Mouse (Mus musculus) retina, adult 2 months (tissue): ENCODE data around the gene Olfr1016.

Experiments
- DNase-seq: peaks from one replicate; pipeline ENCODE4 v3.0.0-alpha.2; 2012; ENCODE audit warnings: low read depth, low spot score

The Olfr1016 gene

DNA sequence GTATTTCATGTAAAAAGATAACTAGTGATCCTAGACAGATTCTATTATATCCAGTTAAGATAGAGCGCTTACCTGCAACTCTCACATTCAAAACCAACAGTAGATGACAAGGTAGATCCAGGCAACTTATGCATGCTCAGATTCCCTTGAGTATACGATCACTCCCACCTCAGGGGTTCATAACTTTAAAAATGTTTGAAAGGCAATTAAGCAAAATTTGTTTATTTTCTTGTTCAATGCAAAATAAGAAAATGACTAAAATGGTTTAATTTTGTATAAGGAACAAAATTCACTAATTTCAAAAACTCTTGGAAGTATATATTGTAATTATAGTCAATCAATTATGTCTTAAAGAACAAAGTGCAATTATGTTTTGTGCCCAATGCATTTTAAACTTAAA, at the start of gene Olfr1016:
TSS of gene Olfr1016 (minus strand) at position 101 of the 400 bp plus-strand sequence.
- no peak for DNase-seq

DNA sequence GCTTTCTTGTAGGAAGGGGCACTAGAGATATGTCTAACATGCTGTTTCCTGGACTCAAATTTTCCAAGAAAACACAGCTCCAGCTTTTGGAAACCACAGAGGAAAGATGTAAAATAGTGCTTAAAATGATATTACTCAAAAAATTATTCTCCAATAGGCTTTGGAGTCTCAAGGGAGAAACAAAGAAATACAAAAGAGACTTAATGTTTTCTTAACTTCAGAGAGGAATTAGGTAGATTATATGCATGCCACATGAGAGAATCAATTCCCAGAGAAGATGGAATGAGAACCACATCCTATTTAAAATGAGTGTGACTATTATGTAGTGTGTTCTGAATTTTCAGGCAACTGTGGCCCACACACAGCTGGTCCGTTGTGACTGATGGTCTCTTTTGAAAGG, 44.4 kb upstream of the Olfr1016 start, which contains the start of gene Olfr1020:
TSS of gene Olfr1020 (plus strand) at position 301 of the 400 bp plus-strand sequence.
- DNase-seq, result no peak

DNA sequence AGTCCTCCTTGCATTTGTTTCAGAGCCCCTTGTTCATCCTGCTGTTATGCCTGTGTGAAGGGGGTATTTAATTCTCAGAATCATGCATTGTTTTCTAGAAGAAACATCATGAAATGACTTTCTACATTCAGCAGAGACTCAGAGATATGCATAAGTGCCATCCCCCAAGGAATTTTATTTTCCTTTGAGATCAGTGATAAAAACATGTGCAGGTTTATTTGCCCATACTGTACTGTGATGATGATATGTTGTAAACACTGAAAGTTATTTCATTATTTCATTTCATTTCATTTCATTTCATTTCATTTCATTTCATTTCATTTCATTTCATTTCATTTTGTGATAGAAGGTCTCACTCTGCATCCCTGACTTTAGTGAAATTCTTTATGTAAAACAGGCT, 43.0 kb upstream of the Olfr1016 start, which contains the start of gene Olfr1019:
TSS of gene Olfr1019 (minus strand) at position 101 of the 400 bp plus-strand sequence.
- no peak for DNase-seq

DNA sequence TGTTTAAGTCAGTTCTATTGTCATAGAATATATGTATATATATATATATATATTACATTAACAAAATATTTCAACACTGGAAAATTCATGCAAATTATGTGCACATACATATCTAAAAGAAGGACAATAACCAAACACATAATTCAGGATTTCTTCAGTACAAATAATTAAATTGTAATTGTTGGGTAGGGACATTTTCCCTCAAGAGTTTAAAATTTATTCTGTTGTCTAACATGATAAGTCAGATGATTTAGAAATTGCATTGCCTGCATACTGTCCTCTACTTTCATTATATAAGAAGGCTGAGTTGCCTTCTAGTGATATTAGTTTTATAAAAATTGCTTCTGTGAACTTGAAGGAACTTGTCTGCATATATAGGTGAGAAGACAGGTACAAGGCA, 15.8 kb upstream of the Olfr1016 start, which contains the start of gene Olfr1018:
TSS of gene Olfr1018 (plus strand) at position 301 of the 400 bp plus-strand sequence.
- DNase-seq, result no peak

DNA sequence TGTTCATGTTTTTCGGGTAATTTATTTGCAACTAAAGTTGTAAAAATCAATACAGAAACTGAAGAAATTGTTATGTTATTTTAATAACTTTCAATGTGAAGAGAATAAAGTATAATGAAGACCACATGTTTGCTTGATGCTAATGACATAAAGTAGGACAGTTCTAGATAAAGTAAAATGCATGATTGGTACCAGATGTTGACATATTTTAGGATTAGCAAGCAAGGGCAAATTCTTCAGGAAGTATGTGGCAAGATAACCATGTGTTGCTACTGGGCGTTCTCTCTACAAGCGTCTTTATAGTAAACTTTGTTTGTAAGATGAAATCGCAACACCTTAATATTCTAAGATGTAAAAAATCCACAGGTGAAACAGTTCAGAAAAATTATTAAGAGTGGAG, 2.2 kb upstream of the Olfr1016 start:
- DNase-seq, result no peak

DNA sequence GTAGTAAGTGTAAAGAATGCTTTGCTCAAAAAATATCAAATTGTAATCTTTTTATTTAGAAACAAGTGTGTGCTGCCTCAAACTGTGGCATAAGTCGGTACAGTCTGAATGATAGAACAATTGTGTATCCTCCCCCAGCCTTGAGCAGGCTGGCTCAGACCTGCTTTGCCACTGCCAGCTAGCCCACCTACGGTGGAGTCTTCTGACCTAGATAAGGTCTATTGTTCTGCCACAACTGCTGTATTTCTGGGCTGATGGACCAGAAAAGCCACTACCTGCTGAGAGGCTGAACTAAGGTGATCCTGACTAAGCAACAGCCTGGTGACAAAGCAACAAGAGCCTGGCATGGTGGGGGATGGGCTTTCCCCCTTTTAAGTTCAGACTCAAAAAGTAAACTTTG, 10.0 kb downstream of the Olfr1016 start:
- no peak for DNase-seq

DNA sequence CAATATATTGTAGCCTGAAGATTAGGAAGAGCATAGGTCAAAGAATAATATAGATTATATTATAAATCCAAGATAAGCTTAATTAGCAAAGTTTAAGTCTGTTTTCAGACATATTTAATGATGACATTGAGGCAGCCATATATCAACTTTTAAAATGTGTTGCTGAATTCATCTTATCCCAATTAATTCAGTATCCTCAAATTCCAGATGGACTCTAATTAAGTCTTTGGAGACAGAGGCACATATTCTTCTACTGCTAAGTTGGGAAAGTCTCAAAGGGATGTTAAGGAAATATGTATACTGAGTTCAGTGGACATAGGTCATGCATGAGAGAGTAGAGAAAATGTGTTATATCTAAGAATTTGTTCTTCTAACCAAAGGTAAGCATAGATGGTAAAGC, 20.6 kb downstream of the Olfr1016 start, which contains the start of gene Olfr1015:
TSS of gene Olfr1015 (plus strand) at position 301 of the 400 bp plus-strand sequence.
- no peak for DNase-seq

DNA sequence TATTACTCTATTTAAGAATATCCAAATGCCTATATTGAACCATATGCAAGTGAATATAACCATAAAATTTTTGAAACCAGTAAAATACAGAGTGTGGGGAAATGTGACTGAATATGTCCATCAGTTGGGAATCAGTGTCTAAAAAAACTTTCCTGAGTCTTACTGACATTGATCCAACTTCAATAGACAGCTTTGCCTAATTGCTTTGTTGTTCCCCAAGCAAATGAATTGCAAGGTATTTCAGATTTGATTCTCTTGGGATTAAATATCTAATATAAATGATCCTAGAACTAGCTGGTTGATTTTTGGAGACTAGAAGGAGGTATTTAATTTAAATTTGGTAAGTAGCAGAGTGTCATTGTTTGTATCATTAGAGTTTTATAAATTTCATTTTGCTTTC, 29.9 kb downstream of the Olfr1016 start, which contains the start of gene Olfr1014:
TSS of gene Olfr1014 (plus strand) at position 301 of the 400 bp plus-strand sequence.
- DNase-seq, result no peak

DNA sequence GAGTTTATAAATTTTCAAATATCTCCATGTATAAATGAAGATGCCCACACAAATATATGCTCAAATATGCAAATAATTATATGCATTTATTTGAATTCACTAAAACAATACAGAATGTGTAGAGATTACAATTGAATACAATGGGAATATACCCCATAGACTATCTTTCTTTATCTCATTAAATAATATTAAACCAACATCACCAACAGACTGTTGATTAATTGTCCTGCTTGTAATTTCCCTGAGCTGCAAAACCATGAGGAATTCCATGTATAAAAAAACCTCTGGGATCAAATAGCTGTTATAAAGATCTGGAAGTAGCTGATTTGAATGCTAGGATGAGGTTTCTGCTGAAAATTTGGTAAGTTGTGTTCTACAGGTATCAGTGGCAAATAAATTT, 35.5 kb downstream of the Olfr1016 start, which contains the start of gene Olfr1013:
TSS of gene Olfr1013 (plus strand) at position 301 of the 400 bp plus-strand sequence.
- no peak for DNase-seq

DNA sequence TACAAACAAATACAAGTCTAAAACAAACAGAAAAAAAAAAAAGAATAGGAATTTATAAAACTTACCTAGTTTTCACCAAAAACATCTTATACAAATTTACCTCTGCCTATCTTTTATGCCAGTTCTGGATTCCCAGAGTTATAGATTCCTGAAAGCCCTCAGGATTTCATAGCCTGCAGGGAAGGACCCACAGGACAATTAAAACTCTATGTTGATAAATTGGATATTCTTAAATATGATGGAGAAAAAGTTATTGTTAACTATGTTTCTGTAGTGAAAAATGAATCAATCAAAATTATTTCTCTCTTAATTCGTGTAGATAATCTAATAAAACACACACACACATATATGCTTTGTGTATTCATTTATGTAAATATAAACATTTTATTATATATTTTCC, 39.7 kb downstream of the Olfr1016 start, which contains the start of gene Olfr1012:
TSS of gene Olfr1012 (minus strand) at position 101 of the 400 bp plus-strand sequence.
- no peak for DNase-seq

DNA sequence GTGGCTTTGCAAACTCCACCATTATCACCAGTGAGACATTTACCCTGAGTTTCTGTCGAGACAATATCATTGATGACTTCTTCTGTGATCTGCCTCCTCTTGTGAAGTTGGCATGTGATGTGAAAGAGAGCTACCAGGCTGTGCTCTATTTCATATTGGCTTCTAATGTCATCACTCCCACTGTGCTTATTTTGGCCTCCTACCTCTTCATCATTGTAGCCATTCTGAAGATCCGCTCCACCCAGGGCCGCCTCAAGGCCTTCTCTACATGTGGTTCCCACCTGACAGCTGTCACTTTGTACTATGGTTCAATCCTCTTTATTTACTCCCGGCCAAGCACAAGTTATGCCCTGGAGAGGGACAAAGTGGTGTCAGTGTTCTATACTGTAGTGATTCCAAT, 48.5 kb downstream of the Olfr1016 start:
- DNase-seq, result no peak
